Mouse (Mus musculus): ENCODE measurements around the gene Plscr4. TPM values are rescaled to one million over a fixed set of nuclear protein-coding genes. Genes with fewer than 3 reads are reported as not detected.

Gene Plscr4
- polyA plus RNA-seq, 1 experiment from 2014 or later: 1.4 TPM

Other genes with a start within 250 kb of the Plscr4 start
- 5.9 and 6.5 TPM in 2 replicates for gene Plscr1, start 207.6 kb upstream of the Plscr4 start, polyA plus RNA-seq (2015; fragmentation: Nextera tagmentation; extraction: Ambion mirVana)
- 0.93 and 0.98 TPM in 2 replicates for gene Plscr2, start 181.8 kb upstream of the Plscr4 start, polyA plus RNA-seq (2015; fragmentation: Nextera tagmentation; extraction: Ambion mirVana)
- gene 1700057G04Rik, start 148.0 kb upstream of the Plscr4 start, polyA plus RNA-seq (2015; fragmentation: Nextera tagmentation; extraction: Ambion mirVana): not detected in 2 replicates
- 9.2 and 12.8 TPM in 2 replicates for gene Plod2, start 84.8 kb downstream of the Plscr4 start, polyA plus RNA-seq (2015; fragmentation: Nextera tagmentation; extraction: Ambion mirVana)